Mouse (Mus musculus) liver, embryonic 13.5 days (tissue): Measurements from ENCODE around the gene Snx4. TPM values are rescaled to one million over a fixed set of nuclear protein-coding genes. Genes with fewer than 3 reads are reported as not detected.

Experiments used
- ATAC-seq: fragments of 200-750 bp; cut with Nextera tagmentation; 2 replicates; pipeline ENCODE4 v1.8.0; 2017; ENCODE audit warnings: low read depth, mild to moderate bottlenecking, moderate number of reproducible peaks, moderate library complexity
- DNase-seq: peaks from one replicate; pipeline ENCODE4 v3.0.0; 2022
- H3K27ac ChIP-seq: fragments of 300-500 bp; sonication (generic); 2 replicates; pipeline ENCODE4 v1.5.1; 2015; ENCODE audit warnings: moderate library complexity, mild to moderate bottlenecking, inconsistent platforms
- H3K27me3 ChIP-seq: fragments of 300-500 bp; sonication (generic); 2 replicates; pipeline ENCODE4 v1.6.1; 2015; ENCODE audit warnings: mild to moderate bottlenecking, inconsistent platforms
- H3K36me3 ChIP-seq: fragments of 300-500 bp; sonication (generic); 2 replicates; pipeline ENCODE4 v1.6.1; 2015; ENCODE audit warnings: mild to moderate bottlenecking, inconsistent platforms
- H3K4me1 ChIP-seq: fragments of 300-500 bp; sonication (generic); replicated peaks from 2 replicates; pipeline ENCODE4 v1.6.1; 2015; ENCODE audit warnings: inconsistent platforms
- H3K4me2 ChIP-seq: fragments of 300-500 bp; sonication (generic); 2 replicates; pipeline ENCODE4 v1.6.1; 2015; ENCODE audit warnings: inconsistent platforms, mild to moderate bottlenecking, moderate library complexity
- H3K4me3 ChIP-seq: fragments of 300-500 bp; sonication (generic); replicated peaks from 2 replicates; pipeline ENCODE4 v1.5.1; 2015; ENCODE audit warnings: mild to moderate bottlenecking, inconsistent platforms
- H3K9ac ChIP-seq: fragments of 300-500 bp; sonication (generic); 2 replicates; pipeline ENCODE4 v1.6.1; 2015; ENCODE audit warnings: mild to moderate bottlenecking, inconsistent platforms
- H3K9me3 ChIP-seq: fragments of 300-500 bp; sonication (generic); replicated peaks from 2 replicates; pipeline ENCODE4 v1.6.1; 2016; ENCODE audit warnings: inconsistent platforms
- WGBS: fragments of 180-500 bp; shearing (Covaris S2); methylation state at CpG from one replicate; pipeline ENCODE4 v1.1.7; 2015; ENCODE audit not compliant: insufficient replicate concordance; 5-methylcytosine and 5-hydroxymethylcytosine counted together
- polyA plus RNA-seq: library from polyadenylated mRNA; unstranded; fragments of >200 nt; fragmentation: Nextera tagmentation; extraction: Ambion mirVana; gene quantifications from 2 replicates; pipeline ENCODE4 v1.2.1, GENCODE M21; 2015

Snx4 gene
- polyA plus RNA-seq, 1 experiment from 2014 or later: 25.8 TPM

- Histone ChIP-seq H3K9ac (no peak overlapping the region), H3K4me1 (peaks cover 9% of the 10 kb centered on the region; the same call in 1 of the 2 replicates), H3K27me3 (0 out of 2 replicates have a peak, but pooled peaks cover 3% of the 10 kb centered on the region), H3K27ac (no peak overlapping the region), H3K4me2 (no peak overlapping the region), H3K9me3 (no peaks in the 10 kb centered on the region), H3K4me3 (no peak overlapping the region), H3K36me3 (no peaks in the 10 kb centered on the region)
- DNase-seq (no peak), ATAC-seq (no peak)
- WGBS: 80% methylated on average over 7 of the region's 7 CpGs
Observed at GRCm38 (mm10) chr16:33318059-33318458, 66.8 kb downstream of the Snx4 start.

- no peak overlapping the region for H3K4me3 ChIP-seq
- no peak for DNase-seq
- H3K27me3 ChIP-seq: 0 out of 2 replicates have a peak, but pooled peaks cover 3% of the 10 kb centered on the region
- no peak overlapping the region for H3K27ac ChIP-seq
- H3K36me3 ChIP-seq: no peaks in the 10 kb centered on the region
- ATAC-seq: no peak
- no peak overlapping the region for H3K9ac ChIP-seq
- no peaks in the 10 kb centered on the region for H3K9me3 ChIP-seq
- 58% methylated on average over 12 of the region's 12 CpGs for WGBS
- H3K4me1 ChIP-seq: no peaks in the 10 kb centered on the region
- H3K4me2 ChIP-seq: no peak overlapping the region
Observed at GRCm38 (mm10) chr16:33325704-33326455, 74.6 kb downstream of the Snx4 start.

DNA sequence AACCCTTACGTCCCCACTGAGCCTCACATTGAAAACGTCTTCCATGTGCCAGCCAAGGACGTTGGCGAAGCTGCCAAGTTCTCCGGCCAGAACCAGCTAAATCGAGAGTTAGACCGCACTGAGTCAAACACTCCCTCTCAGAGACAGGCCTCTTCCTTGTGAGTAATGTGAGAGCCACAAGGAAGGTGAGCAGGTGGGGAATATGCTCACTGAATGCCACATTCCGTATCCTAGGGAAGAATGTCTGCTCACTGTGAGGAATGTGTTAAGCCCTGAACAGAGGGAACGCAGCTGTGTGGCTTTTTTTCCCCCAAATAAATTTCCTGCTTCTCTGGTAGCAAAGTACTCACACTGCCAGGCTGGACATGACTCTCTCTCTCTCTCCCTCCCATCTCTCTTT lies 75.3 kb downstream of the Snx4 start:
- Histone ChIP-seq H3K4me3 (no peak overlapping the region), H3K9ac (no peak overlapping the region), H3K27ac (no peak overlapping the region), H3K9me3 (no peaks in the 10 kb centered on the region), H3K4me2 (no peak overlapping the region), H3K27me3 (0 out of 2 replicates have a peak, but pooled peaks cover 3% of the 10 kb centered on the region), H3K4me1 (no peaks in the 10 kb centered on the region), H3K36me3 (no peaks in the 10 kb centered on the region)
- 71% methylated on average over 9 of the region's 9 CpGs for WGBS
- no peak for ATAC-seq
- DNase-seq: no peak

DNA sequence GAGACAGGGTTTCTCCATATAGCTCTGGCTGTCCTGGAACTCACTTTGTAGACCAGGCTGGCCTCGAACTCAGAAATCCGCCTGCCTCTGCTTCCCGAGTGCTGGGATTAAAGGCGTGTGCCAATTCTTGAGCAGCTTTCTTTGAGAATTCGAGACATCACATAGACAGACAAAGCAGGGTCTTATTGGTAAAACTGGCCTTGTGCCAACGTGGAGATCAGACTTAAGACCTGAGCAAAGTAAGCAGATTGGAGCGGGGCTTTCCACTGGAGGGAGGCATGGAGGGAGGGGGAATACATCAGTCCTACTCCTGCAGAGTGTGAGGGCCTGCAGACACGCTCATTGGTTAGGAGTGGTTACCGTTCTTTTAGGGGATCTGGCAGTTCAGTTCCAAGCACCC lies 75.9 kb downstream of the Snx4 start:
- no peak for DNase-seq
- Histone ChIP-seq H3K9me3 (no peaks in the 10 kb centered on the region), H3K36me3 (no peaks in the 10 kb centered on the region), H3K27ac (no peak overlapping the region), H3K4me2 (no peak overlapping the region), H3K27me3 (0 out of 2 replicates have a peak, but pooled peaks cover 2% of the 10 kb centered on the region), H3K4me1 (no peaks in the 10 kb centered on the region), H3K9ac (no peak overlapping the region), H3K4me3 (no peak overlapping the region)
- no peak for ATAC-seq
- 68% methylated on average over 9 of the region's 9 CpGs for WGBS

- no peak overlapping the region for H3K9ac ChIP-seq
- H3K36me3 ChIP-seq: no peaks in the 10 kb centered on the region
- 69% methylated on average over 14 of the region's 14 CpGs for WGBS
- H3K4me1 ChIP-seq: 0 out of 2 replicates have a peak, but pooled peaks cover 6% of the 10 kb centered on the region
- ATAC-seq: no peak
- H3K27me3 ChIP-seq: no peaks in the 10 kb centered on the region
- H3K27ac ChIP-seq: no peak overlapping the region
- H3K4me2 ChIP-seq: no peak overlapping the region
- H3K4me3 ChIP-seq: no peak overlapping the region
- DNase-seq: no peak
- no peaks in the 10 kb centered on the region for H3K9me3 ChIP-seq
Observed at GRCm38 (mm10) chr16:33333015-33333414, 81.8 kb downstream of the Snx4 start.

GRCm38 (mm10) chr16:33337177-33337576 lies 85.9 kb downstream of the Snx4 start:
- H3K4me2 ChIP-seq: no peak overlapping the region
- H3K27ac ChIP-seq: no peak overlapping the region
- H3K4me3 ChIP-seq: no peak overlapping the region
- no peaks in the 10 kb centered on the region for H3K36me3 ChIP-seq
- DNase-seq (peak; percentile 8), ATAC-seq (no peak)
- H3K9ac ChIP-seq: no peak overlapping the region
- peaks cover 27% of the 10 kb centered on the region; the same call in 1 of the 2 replicates for H3K4me1 ChIP-seq
- 27% methylated on average over 8 of the region's 8 CpGs for WGBS
- no peaks in the 10 kb centered on the region for H3K27me3 ChIP-seq
- no peaks in the 10 kb centered on the region for H3K9me3 ChIP-seq

DNA sequence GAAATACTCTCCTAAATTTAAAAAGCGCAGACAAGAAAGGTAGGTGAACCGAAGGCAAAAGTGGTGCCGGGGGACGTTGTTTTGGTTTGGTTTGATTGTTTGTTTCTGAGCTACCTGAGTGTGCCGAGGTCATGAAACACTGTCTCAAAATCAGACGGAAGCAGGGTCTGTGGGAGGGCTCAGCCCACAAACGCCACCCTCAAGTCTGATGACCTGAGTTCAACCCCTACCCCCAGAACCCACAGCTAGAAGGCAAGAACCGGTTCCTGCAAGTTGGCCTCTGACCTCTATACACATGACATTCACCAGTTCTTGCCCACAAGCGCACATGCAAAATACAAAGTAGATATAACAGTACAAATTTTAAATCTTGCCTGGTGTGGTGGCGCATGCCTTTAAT lies 86.4 kb downstream of the Snx4 start:
- Histone ChIP-seq H3K9ac (no peak overlapping the region), H3K4me1 (peaks cover 27% of the 10 kb centered on the region; the same call in 1 of the 2 replicates), H3K4me3 (no peak overlapping the region), H3K27me3 (no peaks in the 10 kb centered on the region), H3K36me3 (no peaks in the 10 kb centered on the region), H3K27ac (no peak overlapping the region), H3K4me2 (no peak overlapping the region), H3K9me3 (no peaks in the 10 kb centered on the region)
- WGBS: 72% methylated on average over 10 of the region's 10 CpGs
- no peak for ATAC-seq
- no peak for DNase-seq

DNA sequence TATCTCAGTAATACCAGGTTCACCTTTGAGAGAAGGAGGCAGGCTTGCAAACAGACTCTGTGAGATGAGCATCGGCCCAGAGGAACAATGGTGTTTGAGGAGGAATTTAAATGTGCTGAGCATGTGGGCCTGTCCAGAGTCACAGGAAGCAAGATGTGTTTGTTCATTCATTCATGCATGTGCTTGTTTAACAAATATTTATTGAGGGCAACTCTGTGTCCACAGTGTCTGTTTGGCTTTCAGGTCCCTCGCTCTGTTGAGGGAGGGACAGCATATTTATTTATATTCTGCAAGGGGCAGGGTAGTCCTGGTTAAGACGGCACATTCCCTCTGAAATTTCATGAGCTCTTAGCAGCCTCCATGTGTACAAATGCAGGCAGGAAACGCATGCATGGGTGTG lies 87.2 kb downstream of the Snx4 start:
- ATAC-seq (no peak), DNase-seq (no peak)
- Histone ChIP-seq H3K27ac (no peak overlapping the region), H3K4me2 (no peak overlapping the region), H3K9me3 (no peaks in the 10 kb centered on the region), H3K4me1 (peaks cover 34% of the 10 kb centered on the region), H3K36me3 (no peaks in the 10 kb centered on the region), H3K27me3 (no peaks in the 10 kb centered on the region), H3K4me3 (no peak overlapping the region), H3K9ac (no peak overlapping the region)
- 34% methylated on average over 4 of the region's 4 CpGs for WGBS

- ATAC-seq (no peak), DNase-seq (no peak)
- H3K27me3 ChIP-seq: no peaks in the 10 kb centered on the region
- H3K4me1 ChIP-seq: peaks cover 38% of the 10 kb centered on the region
- no peak overlapping the region for H3K4me3 ChIP-seq
- no peak overlapping the region for H3K27ac ChIP-seq
- H3K9ac ChIP-seq: no peak overlapping the region
- H3K4me2 ChIP-seq: no peak overlapping the region
- 57% methylated on average over 2 of the region's 2 CpGs for WGBS
- H3K36me3 ChIP-seq: no peaks in the 10 kb centered on the region
- H3K9me3 ChIP-seq: no peaks in the 10 kb centered on the region
Observed at GRCm38 (mm10) chr16:33339476-33339875, 88.2 kb downstream of the Snx4 start.

GRCm38 (mm10) chr16:33342356-33342755 lies 91.1 kb downstream of the Snx4 start:
- H3K9ac ChIP-seq: no peak overlapping the region
- DNase-seq: no peak
- WGBS: 63% methylated on average over 1 of the region's 1 CpGs
- no peak for ATAC-seq
- no peak overlapping the region for H3K4me3 ChIP-seq
- H3K27me3 ChIP-seq: no peaks in the 10 kb centered on the region
- no peaks in the 10 kb centered on the region for H3K9me3 ChIP-seq
- H3K4me2 ChIP-seq: no peak overlapping the region
- H3K36me3 ChIP-seq: no peaks in the 10 kb centered on the region
- no peak overlapping the region for H3K27ac ChIP-seq
- H3K4me1 ChIP-seq: peaks cover 36% of the 10 kb centered on the region

DNA sequence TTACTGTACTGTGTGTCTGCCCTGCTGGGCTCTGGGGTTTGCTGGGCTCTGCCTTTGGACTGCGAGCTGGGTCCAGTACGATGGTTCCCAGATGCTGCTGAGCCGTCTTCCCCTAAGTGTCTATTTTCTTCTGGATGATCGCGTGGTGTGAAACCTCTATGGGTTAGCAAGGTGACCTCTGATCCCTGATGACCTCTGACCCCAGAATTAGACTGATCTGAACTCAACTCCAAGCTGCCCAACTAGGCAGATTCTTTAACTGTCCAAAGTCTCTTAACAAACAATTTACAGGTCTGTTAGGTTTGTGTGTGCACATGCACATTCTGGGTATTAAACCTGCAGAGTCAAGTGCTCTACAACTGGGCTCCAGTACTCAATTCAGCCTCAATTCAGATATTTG lies 91.9 kb downstream of the Snx4 start:
- Histone ChIP-seq H3K4me2 (no peak overlapping the region), H3K4me1 (peaks cover 32% of the 10 kb centered on the region), H3K27me3 (no peaks in the 10 kb centered on the region), H3K36me3 (no peaks in the 10 kb centered on the region), H3K4me3 (no peak overlapping the region), H3K9ac (no peak overlapping the region), H3K9me3 (no peaks in the 10 kb centered on the region), H3K27ac (no peak overlapping the region)
- no peak for ATAC-seq
- WGBS: 68% methylated on average over 5 of the region's 5 CpGs
- DNase-seq: no peak

DNA sequence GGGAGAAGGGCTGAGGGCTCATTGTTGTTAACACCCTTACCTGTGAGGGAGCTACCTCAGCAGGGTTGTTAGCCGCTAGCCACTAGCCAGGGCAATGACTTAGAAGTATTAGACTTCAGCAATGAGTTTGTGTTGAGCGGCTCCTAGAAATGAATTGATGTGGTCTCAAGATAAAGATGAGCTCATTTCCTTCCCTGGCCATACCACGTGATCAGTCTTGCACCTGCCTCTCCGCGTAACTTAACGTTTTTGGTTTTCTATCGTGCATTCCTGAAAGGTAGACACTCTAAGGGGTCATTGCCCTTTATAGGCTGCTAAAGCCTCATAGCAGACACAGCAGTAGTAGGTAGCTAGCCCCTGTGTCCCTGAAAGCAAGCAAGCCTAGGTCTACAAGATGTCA lies 92.4 kb downstream of the Snx4 start:
- no peak overlapping the region for H3K27ac ChIP-seq
- peaks cover 28% of the 10 kb centered on the region for H3K4me1 ChIP-seq
- 34% methylated on average over 7 of the region's 7 CpGs for WGBS
- DNase-seq (no peak), ATAC-seq (no peak)
- H3K9ac ChIP-seq: no peak overlapping the region
- H3K27me3 ChIP-seq: no peaks in the 10 kb centered on the region
- no peaks in the 10 kb centered on the region for H3K36me3 ChIP-seq
- no peak overlapping the region for H3K4me2 ChIP-seq
- no peak overlapping the region for H3K4me3 ChIP-seq
- no peaks in the 10 kb centered on the region for H3K9me3 ChIP-seq
